Mouse (Mus musculus): ENCODE data around the gene Gcsh. TPM values are rescaled to one million over a fixed set of nuclear protein-coding genes. Genes with fewer than 3 reads are reported as not detected.

Gcsh gene
- polyA plus RNA-seq, 1 experiment: 4.9 TPM

DNA sequence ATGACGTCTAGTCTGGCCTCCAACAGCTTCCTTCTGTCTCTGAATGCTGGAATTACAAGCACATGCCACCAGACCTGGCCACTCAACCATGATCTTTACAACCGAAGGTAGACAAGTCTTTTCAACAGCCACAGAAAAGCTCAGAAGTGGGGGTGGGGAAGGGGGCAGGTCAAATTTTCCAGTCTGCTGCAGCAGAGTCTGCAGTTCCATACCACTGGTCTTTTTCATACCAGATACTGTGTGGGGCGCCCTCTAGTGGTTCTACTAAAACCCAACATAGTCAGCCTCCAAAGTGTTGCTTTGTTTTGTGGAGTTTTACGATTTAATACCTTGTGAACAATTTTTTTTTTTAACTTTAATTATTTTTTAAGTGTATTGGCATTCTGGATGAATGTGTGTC is 13.2 kb downstream of the Gcsh start:
- TF ChIP-seq FLI1 (IDR thresholded peaks at IDR 0.05; ENCODE audit: low read length): no peak
- TF ChIP-seq GATA1 (IDR thresholded peaks at IDR 0.05; ENCODE audit: borderline replicate concordance, low read length): no peak

DNA sequence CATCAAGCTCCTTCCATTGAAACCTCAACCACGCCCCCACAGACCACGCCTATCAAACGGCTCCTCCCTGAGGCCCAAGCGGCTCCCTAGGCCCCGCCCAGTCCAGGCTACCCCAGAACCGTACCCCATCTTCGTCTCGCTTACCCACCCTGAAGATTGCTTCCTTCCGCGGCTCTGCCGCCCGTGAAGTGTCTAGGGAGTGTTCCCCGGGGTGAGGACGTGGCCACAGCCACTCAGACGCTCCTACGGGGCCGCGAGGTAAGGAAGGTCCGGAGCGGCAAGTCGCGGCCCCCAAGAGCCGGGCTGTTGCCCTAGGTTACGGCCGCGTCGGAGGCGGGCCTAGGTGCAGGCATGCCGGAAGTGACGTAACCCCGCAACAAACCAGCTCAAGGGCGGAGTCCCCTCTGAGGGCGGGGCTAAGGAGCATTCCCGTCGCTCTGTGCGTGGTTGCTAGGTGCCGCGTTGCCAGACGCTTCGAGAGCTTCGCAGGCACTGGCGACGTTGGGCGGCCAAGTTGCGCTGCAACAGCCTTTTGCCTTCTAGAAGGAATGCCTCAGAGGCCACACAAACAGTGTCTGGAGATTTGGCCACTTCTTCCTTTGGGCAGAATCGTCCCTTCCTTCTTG is 14.6 kb downstream of the Gcsh start, which contains the start of gene 1700030J22Rik:
TSS of gene 1700030J22Rik (minus strand) at position 329 of the 626 bp plus-strand sequence.
- Histone ChIP-seq H3K27me3 (replicated peaks) (peaks cover 15% of the 10 kb centered on the region), H3K36me3 (replicated peaks; ENCODE audit: low read length) (peaks cover 12% of the 10 kb centered on the region), H3K9me3 (no peaks in the 10 kb centered on the region), H3K4me1 (peaks cover 34% of the 10 kb centered on the region), H3K4me3 (replicated peaks) (peak within 1 kb of the TSS; percentile 95)
- TF ChIP-seq FLI1 (IDR thresholded peaks at IDR 0.05; ENCODE audit: low read length) (no peak), GATA1 (IDR thresholded peaks at IDR 0.05; ENCODE audit: borderline replicate concordance, low read length) (no peak)

More for the DNA sequence above, 13.2 kb downstream of the Gcsh start:
- Histone ChIP-seq H3K4me1 (peaks cover 29% of the 10 kb centered on the region), H3K9me3 (no peaks in the 10 kb centered on the region), H3K27me3 (replicated peaks) (peaks cover 3% of the 10 kb centered on the region), H3K4me3 (replicated peaks) (peak overlapping the region; percentile 85), H3K36me3 (replicated peaks; ENCODE audit: low read length) (peaks cover 23% of the 10 kb centered on the region)

DNA sequence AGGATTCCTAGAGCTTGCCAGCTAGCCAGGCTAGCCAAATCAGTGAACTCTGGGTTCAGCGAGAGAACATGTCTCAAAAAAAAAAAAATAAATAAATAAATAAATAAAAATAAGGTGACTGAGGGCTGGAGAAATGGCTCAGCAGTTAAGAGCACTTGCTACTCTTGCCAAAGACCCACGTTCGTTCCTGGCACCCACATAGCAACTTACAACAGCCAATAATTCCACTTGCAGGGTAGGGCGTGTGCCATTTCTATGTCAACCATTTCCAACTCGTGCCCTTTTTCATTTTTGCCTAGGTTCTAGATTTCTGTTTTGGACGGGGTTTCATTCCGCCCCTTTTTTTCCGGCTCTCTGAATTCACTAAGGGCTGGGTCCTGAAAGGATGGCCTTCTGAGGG is 15.3 kb downstream of the Gcsh start:
- no peaks in the 10 kb centered on the region for H3K9me3 ChIP-seq
- H3K27me3 ChIP-seq (replicated peaks): peaks cover 19% of the 10 kb centered on the region
- no peak for TF ChIP-seq GATA1 (IDR thresholded peaks at IDR 0.05; ENCODE audit: borderline replicate concordance, low read length)
- TF ChIP-seq FLI1 (IDR thresholded peaks at IDR 0.05; ENCODE audit: low read length): no peak
- peaks cover 6% of the 10 kb centered on the region for H3K36me3 ChIP-seq (replicated peaks; ENCODE audit: low read length)
- peaks cover 34% of the 10 kb centered on the region for H3K4me1 ChIP-seq
- peak overlapping the region; percentile 95 for H3K4me3 ChIP-seq (replicated peaks)

DNA sequence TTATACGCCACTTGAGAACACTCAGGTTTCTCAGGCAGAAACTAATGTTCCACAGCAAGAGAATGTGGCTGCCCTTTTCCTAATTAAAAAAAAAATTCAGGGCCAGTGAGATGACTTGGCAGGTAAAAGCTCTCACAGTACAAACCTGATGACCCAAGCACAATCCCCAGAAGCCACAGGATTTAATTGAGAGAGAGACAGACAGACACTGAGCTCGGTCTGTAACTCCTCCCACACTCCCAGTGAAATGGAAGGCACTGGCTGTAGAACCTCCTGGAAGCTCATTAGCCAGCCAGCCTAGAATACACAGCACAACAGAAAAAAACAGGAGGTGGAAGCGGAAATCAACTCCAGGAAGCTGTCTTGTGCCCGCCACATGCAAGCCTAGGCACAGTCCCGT is 17.7 kb downstream of the Gcsh start:
- Histone ChIP-seq H3K27me3 (replicated peaks) (peaks cover 32% of the 10 kb centered on the region), H3K36me3 (replicated peaks; ENCODE audit: low read length) (no peaks in the 10 kb centered on the region), H3K4me1 (peaks cover 37% of the 10 kb centered on the region), H3K9me3 (no peaks in the 10 kb centered on the region), H3K4me3 (replicated peaks) (no peak overlapping the region)
- TF ChIP-seq GATA1 (IDR thresholded peaks at IDR 0.05; ENCODE audit: borderline replicate concordance, low read length) (no peak), FLI1 (IDR thresholded peaks at IDR 0.05; ENCODE audit: low read length) (no peak)

DNA sequence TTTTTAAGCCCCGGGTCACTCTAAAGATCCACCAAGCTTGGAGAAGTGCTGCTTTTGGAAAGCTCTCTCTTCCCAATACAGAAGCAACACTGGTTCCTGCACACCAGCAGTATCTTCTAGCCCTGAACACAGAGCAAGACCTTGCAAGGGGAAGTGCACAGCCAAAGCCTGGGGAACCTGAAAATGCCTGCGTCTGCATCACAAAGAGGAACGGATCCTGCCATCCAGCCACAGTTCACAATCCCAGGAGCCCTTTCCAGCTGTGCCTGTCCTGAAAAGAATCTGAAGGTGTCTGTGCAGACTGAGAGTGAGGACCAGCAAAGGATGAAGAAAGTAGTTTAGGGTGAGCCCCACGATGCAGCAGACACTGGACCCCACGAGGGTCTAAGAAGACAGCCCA is 18.3 kb downstream of the Gcsh start:
- Histone ChIP-seq H3K9me3 (no peaks in the 10 kb centered on the region), H3K27me3 (replicated peaks) (peaks cover 35% of the 10 kb centered on the region), H3K36me3 (replicated peaks; ENCODE audit: low read length) (no peaks in the 10 kb centered on the region), H3K4me1 (peaks cover 40% of the 10 kb centered on the region), H3K4me3 (replicated peaks) (no peak overlapping the region)
- no peak for TF ChIP-seq GATA1 (IDR thresholded peaks at IDR 0.05; ENCODE audit: borderline replicate concordance, low read length)
- no peak for TF ChIP-seq FLI1 (IDR thresholded peaks at IDR 0.05; ENCODE audit: low read length)

DNA sequence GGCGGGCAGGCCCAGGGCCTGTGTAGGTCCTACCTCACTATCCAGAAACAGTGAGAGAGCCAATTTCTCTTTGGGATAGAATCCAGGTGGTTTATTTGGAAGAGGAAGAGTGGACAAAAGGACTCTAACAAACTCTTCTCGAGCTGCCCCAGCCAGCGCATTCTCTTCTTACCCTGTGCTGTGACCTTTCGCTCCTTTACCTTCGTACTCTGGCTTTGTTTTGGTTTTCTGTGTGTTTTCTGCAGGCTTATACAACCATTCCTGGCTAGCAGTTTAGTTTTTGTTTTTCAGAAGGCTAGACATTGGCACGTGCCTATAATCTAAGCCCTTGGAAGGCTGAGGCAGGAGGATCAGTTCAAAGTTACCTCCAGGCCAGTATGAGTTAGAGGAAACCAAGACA is 23.8 kb downstream of the Gcsh start:
- peaks cover 26% of the 10 kb centered on the region for H3K27me3 ChIP-seq (replicated peaks)
- no peak for TF ChIP-seq GATA1 (IDR thresholded peaks at IDR 0.05; ENCODE audit: borderline replicate concordance, low read length)
- no peak for TF ChIP-seq FLI1 (IDR thresholded peaks at IDR 0.05; ENCODE audit: low read length)

DNA sequence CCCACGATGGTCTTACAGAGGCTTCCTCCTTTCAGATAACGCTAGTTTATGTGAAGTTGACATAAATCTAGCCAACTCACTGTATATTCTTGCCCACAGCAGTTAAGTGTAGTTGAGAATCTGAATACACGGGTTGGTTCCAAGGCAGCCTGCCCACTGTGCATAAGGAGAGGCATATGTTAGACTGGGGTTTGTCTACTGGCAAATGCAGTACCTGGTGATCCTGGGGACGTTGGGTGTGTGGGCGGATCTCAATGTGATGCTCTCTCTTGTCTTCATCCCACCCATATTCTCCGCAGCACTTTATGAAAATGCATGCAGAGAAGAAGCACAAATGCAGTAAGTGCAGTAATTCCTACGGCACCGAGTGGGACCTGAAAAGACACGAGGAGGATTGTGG is 38.9 kb downstream of the Gcsh start:
- TF ChIP-seq GATA1 (IDR thresholded peaks at IDR 0.05; ENCODE audit: borderline replicate concordance, low read length) (no peak), FLI1 (IDR thresholded peaks at IDR 0.05; ENCODE audit: low read length) (no peak)

More for the DNA sequence above, 23.8 kb downstream of the Gcsh start:
- Histone ChIP-seq H3K36me3 (replicated peaks; ENCODE audit: low read length) (no peaks in the 10 kb centered on the region), H3K9me3 (no peaks in the 10 kb centered on the region), H3K4me3 (replicated peaks) (no peak overlapping the region), H3K4me1 (peaks cover 8% of the 10 kb centered on the region; the same call in 1 of the 2 replicates)

DNA sequence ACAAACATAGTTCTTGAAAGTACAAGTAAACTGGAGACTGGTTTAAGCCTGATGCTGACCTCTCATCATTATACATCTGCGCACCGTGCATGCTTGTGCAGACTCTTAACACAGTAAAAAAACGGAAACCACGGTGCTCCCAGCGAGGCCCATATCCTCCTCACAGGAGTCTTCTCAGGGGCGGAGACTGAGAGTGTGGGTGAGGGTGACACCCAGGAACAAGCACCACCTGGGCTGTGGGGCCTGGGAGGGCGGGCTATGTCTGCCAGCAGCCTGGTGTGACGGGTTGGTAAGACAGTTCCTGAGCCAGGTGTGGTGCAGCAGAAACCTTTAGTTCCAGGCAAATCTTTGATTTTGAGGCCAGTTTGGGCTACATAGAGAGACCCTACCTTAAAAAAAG is 40.9 kb downstream of the Gcsh start:
- peaks cover 51% of the 10 kb centered on the region for H3K36me3 ChIP-seq (replicated peaks; ENCODE audit: low read length)
- H3K9me3 ChIP-seq: no peaks in the 10 kb centered on the region
- no peaks in the 10 kb centered on the region for H3K27me3 ChIP-seq (replicated peaks)
- peaks cover 49% of the 10 kb centered on the region for H3K4me1 ChIP-seq
- TF ChIP-seq FLI1 (IDR thresholded peaks at IDR 0.05; ENCODE audit: low read length): no peak
- H3K4me3 ChIP-seq (replicated peaks): no peak overlapping the region

More for the DNA sequence above, 38.9 kb downstream of the Gcsh start:
- no peaks in the 10 kb centered on the region for H3K27me3 ChIP-seq (replicated peaks)
- H3K9me3 ChIP-seq: no peaks in the 10 kb centered on the region
- H3K36me3 ChIP-seq (replicated peaks; ENCODE audit: low read length): peaks cover 71% of the 10 kb centered on the region
- H3K4me1 ChIP-seq: peaks cover 50% of the 10 kb centered on the region
- H3K4me3 ChIP-seq (replicated peaks): no peak overlapping the region

DNA sequence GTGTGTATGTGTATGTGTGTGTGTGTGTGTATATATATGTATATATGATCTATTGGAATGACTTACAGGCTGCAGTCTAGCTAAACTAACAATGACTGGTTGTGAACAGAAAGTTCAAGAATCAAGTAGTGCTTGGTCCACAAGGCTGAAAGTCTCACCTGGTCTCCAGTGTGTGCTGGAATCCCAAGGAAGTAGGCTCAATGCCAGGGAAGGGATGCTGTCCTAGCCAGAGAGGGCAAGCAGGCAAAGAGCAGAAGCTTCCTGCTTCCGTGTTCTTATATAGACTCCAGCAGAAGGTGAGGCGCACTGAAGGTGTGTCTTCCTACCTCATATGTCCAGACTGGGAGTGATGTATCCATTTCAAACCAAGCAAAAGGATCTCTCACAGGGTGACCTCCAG is 41.6 kb downstream of the Gcsh start:
- peaks cover 45% of the 10 kb centered on the region for H3K36me3 ChIP-seq (replicated peaks; ENCODE audit: low read length)
- TF ChIP-seq GATA1 (IDR thresholded peaks at IDR 0.05; ENCODE audit: borderline replicate concordance, low read length) (no peak), FLI1 (IDR thresholded peaks at IDR 0.05; ENCODE audit: low read length) (no peak)

DNA sequence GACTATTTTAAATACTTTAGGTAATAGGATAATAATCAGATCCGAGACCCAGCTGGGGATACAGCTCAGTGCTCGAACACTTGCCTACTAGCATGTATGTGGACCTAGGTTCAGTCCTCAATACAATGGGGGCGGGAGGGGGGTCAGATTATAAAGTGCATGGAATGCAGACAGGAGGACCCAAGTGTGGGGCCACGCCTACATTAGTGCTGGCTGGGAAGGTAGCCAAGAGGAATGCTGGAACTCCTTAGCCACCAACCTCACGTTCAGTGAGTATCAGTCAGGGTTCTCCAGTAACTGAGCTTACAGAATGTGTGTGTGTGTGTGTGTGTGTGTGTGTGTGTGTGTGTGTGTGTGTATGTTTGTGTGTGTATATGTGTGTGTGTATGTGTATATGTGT is 42.0 kb downstream of the Gcsh start:
- peaks cover 58% of the 10 kb centered on the region for H3K4me1 ChIP-seq
- TF ChIP-seq GATA1 (IDR thresholded peaks at IDR 0.05; ENCODE audit: borderline replicate concordance, low read length) (no peak), FLI1 (IDR thresholded peaks at IDR 0.05; ENCODE audit: low read length) (no peak)
- H3K9me3 ChIP-seq: no peaks in the 10 kb centered on the region
- peaks cover 41% of the 10 kb centered on the region for H3K36me3 ChIP-seq (replicated peaks; ENCODE audit: low read length)
- no peak overlapping the region for H3K4me3 ChIP-seq (replicated peaks)
- H3K27me3 ChIP-seq (replicated peaks): no peaks in the 10 kb centered on the region

More for the DNA sequence above, 41.6 kb downstream of the Gcsh start:
- Histone ChIP-seq H3K4me1 (peaks cover 54% of the 10 kb centered on the region), H3K9me3 (no peaks in the 10 kb centered on the region), H3K4me3 (replicated peaks) (no peak overlapping the region), H3K27me3 (replicated peaks) (no peaks in the 10 kb centered on the region)
